Mouse (Mus musculus) testis, adult 2 months (tissue): ENCODE measurements around the gene Mtpn.

Source experiments
- CTCF ChIP-seq: fragments of 200-500 bp; IDR thresholded peaks from 2 replicates; pipeline ENCODE4 v1.5.1; 2012; ENCODE audit warnings: low read depth, mild to moderate bottlenecking, inconsistent platforms, low read length, moderate library complexity; ENCODE audit not compliant: control insufficient read depth, insufficient read depth, insufficient replicate concordance
- POLR2A ChIP-seq: fragments of 200-500 bp; IDR thresholded peaks from 2 replicates; pipeline ENCODE4 v1.6.1; 2012; ENCODE audit warnings: low read depth, mild to moderate bottlenecking, inconsistent platforms, low read length, moderate library complexity; ENCODE audit not compliant: control insufficient read depth

GRCm38 (mm10) chr6:35497406-35497805, 42.3 kb downstream of the Mtpn start:
- TF ChIP-seq POLR2A (no peak), CTCF (no peak)
